Mouse (Mus musculus) kidney, embryonic 14.5 days (tissue): ENCODE measurements around the gene Pdzd7. TPM values are rescaled to one million over a fixed set of nuclear protein-coding genes. Genes with fewer than 3 reads are reported as not detected.

Experiments used
- ATAC-seq: fragments of 200-750 bp; cut with Nextera tagmentation; 2 replicates; pipeline ENCODE4 v1.8.0; 2017; ENCODE audit warnings: moderate number of reproducible peaks, mild to moderate bottlenecking, moderate TSS enrichment, moderate library complexity; ENCODE audit not compliant: low FRiP score, low TSS enrichment
- H3K27ac ChIP-seq: fragments of 300-500 bp; sonication (generic); 2 replicates; pipeline ENCODE4 v1.5.1; 2014; ENCODE audit warnings: low read depth, mild to moderate bottlenecking, low read length, moderate library complexity, mixed read lengths
- H3K27me3 ChIP-seq: fragments of 300-500 bp; sonication (generic); 2 replicates; pipeline ENCODE4 v1.6.1; 2014; ENCODE audit warnings: mild to moderate bottlenecking, low read length; ENCODE audit not compliant: control insufficient read depth, insufficient read depth
- H3K36me3 ChIP-seq: fragments of 300-500 bp; sonication (generic); 2 replicates; pipeline ENCODE4 v1.6.1; 2014; ENCODE audit warnings: low read length, mixed read lengths; ENCODE audit not compliant: control insufficient read depth, insufficient read depth
- H3K4me1 ChIP-seq: fragments of 300-500 bp; sonication (generic); 2 replicates; pipeline ENCODE4 v1.6.1; 2014; ENCODE audit warnings: low read length, mixed read lengths; ENCODE audit not compliant: control insufficient read depth, insufficient read depth
- H3K4me2 ChIP-seq: fragments of 300-500 bp; sonication (generic); replicated peaks from 2 replicates; pipeline ENCODE4 v1.6.1; 2014; ENCODE audit warnings: low read depth, mild to moderate bottlenecking, low read length
- H3K4me3 ChIP-seq: fragments of 300-500 bp; sonication (generic); 2 replicates; pipeline ENCODE4 v1.5.1; 2014; ENCODE audit warnings: mild to moderate bottlenecking, low read length
- H3K9ac ChIP-seq: fragments of 300-500 bp; sonication (generic); 2 replicates; pipeline ENCODE4 v1.6.1; 2014; ENCODE audit warnings: low read depth, mild to moderate bottlenecking, low read length, moderate library complexity
- H3K9me3 ChIP-seq: fragments of 300-500 bp; sonication (generic); 2 replicates; pipeline ENCODE4 v1.6.1; 2016; ENCODE audit warnings: low read length; ENCODE audit not compliant: control insufficient read depth
- WGBS: fragments of 180-500 bp; shearing (Covaris S2); extraction: QIAGEN DNeasy Blood & Tissue Kit; methylation state at CpG from one replicate; pipeline ENCODE4 v1.1.7; 2014; 5-methylcytosine and 5-hydroxymethylcytosine counted together
- polyA plus RNA-seq: library from polyadenylated mRNA; unstranded; fragments of >200 nt; fragmentation: Nextera tagmentation; extraction: Ambion mirVana; gene quantifications from 2 replicates; pipeline ENCODE4 v1.2.1, GENCODE M21; 2014

The Pdzd7 gene
- polyA plus RNA-seq, 1 experiment from 2014 or later, result 1.4 TPM

GRCm38 (mm10) chr19:45053451-45053850 is 7.9 kb upstream of the Pdzd7 start:
- no peaks in the 10 kb centered on the region for H3K27me3 ChIP-seq
- H3K27ac ChIP-seq, result no peak overlapping the region
- H3K4me2 ChIP-seq, result no peak overlapping the region
- no peaks in the 10 kb centered on the region for H3K9me3 ChIP-seq
- no peak overlapping the region for H3K4me3 ChIP-seq
- H3K36me3 ChIP-seq, result peaks cover 11% of the 10 kb centered on the region; the same call in 1 of the 2 replicates
- H3K4me1 ChIP-seq, result no peaks in the 10 kb centered on the region; the same call in 1 of the 2 replicates
- ATAC-seq, result no peak
- H3K9ac ChIP-seq, result no peak overlapping the region
- 80% methylated on average over 8 of the region's 8 CpGs for WGBS

GRCm38 (mm10) chr19:45049523-45049922 is 4.0 kb upstream of the Pdzd7 start:
- WGBS, result 84% methylated on average over 9 of the region's 9 CpGs
- peaks cover 10% of the 10 kb centered on the region for H3K27me3 ChIP-seq
- no peak overlapping the region for H3K4me2 ChIP-seq
- H3K9ac ChIP-seq, result no peak overlapping the region
- no peak for ATAC-seq
- peaks cover 11% of the 10 kb centered on the region; the same call in 1 of the 2 replicates for H3K36me3 ChIP-seq
- H3K4me3 ChIP-seq, result no peak overlapping the region
- no peaks in the 10 kb centered on the region for H3K9me3 ChIP-seq
- H3K4me1 ChIP-seq, result peaks cover 23% of the 10 kb centered on the region
- H3K27ac ChIP-seq, result no peak overlapping the region

- peaks cover 27% of the 10 kb centered on the region for H3K4me1 ChIP-seq
- no peaks in the 10 kb centered on the region for H3K9me3 ChIP-seq
- H3K27ac ChIP-seq, result peak overlapping the region; percentile 81; the same call in 1 of the 2 replicates
- peak overlapping the region; percentile 46; the same call in 1 of the 2 replicates for H3K4me3 ChIP-seq
- H3K4me2 ChIP-seq, result peak overlapping the region; percentile 86; the same call in 1 of the 2 replicates
- peaks cover 13% of the 10 kb centered on the region for H3K27me3 ChIP-seq
- no peak for ATAC-seq
- WGBS, result 78% methylated on average over 12 of the region's 12 CpGs
- H3K9ac ChIP-seq, result no peak overlapping the region
- peaks cover 11% of the 10 kb centered on the region; the same call in 1 of the 2 replicates for H3K36me3 ChIP-seq
Measured at GRCm38 (mm10) chr19:45048644-45049365, 3.3 kb upstream of the Pdzd7 start.

GRCm38 (mm10) chr19:45047935-45048643 is 2.6 kb upstream of the Pdzd7 start:
- no peaks in the 10 kb centered on the region for H3K9me3 ChIP-seq
- WGBS, result 38% methylated on average over 11 of the region's 11 CpGs
- H3K27ac ChIP-seq, result peak overlapping the region; percentile 81
- H3K9ac ChIP-seq, result peak overlapping the region; percentile 60
- peak overlapping the region; percentile 86 for H3K4me2 ChIP-seq
- peaks cover 13% of the 10 kb centered on the region for H3K27me3 ChIP-seq
- H3K4me1 ChIP-seq, result peaks cover 27% of the 10 kb centered on the region
- H3K4me3 ChIP-seq, result peak overlapping the region; percentile 46
- peaks cover 11% of the 10 kb centered on the region; the same call in 1 of the 2 replicates for H3K36me3 ChIP-seq
- peak; percentile 46 for ATAC-seq

- ATAC-seq, result peak; percentile 75
Measured at GRCm38 (mm10) chr19:45047417-45047934, 2.0 kb upstream of the Pdzd7 start, which contains the start of gene Sfxn3. Sfxn3 (plus strand) TSS chr19:45047503.

GRCm38 (mm10) chr19:45046523-45047321 is 1.2 kb upstream of the Pdzd7 start:
- no peaks in the 10 kb centered on the region for H3K9me3 ChIP-seq
- peak overlapping the region; percentile 81; the same call in 1 of the 2 replicates for H3K27ac ChIP-seq
- 3% methylated on average over 34 of the region's 34 CpGs for WGBS
- peaks cover 27% of the 10 kb centered on the region for H3K4me1 ChIP-seq
- H3K4me3 ChIP-seq, result peak overlapping the region; percentile 46
- 0 out of 2 replicates have a peak, but pooled peaks cover 4% of the 10 kb centered on the region for H3K36me3 ChIP-seq
- peak overlapping the region; percentile 60; the same call in 1 of the 2 replicates for H3K9ac ChIP-seq
- peaks cover 13% of the 10 kb centered on the region for H3K27me3 ChIP-seq
- peak; percentile 37 for ATAC-seq
- peak overlapping the region; percentile 86 for H3K4me2 ChIP-seq

More at GRCm38 (mm10) chr19:45047417-45047934, 2.0 kb upstream of the Pdzd7 start, which contains the start of gene Sfxn3:
- WGBS, result under 1% methylated on average over 26 of the region's 26 CpGs
- Histone ChIP-seq H3K4me3 (peak within 1 kb of the TSS; percentile 46), H3K27me3 (peaks cover 13% of the 10 kb centered on the region), H3K9me3 (no peaks in the 10 kb centered on the region), H3K36me3 (peaks cover 8% of the 10 kb centered on the region; the same call in 1 of the 2 replicates), H3K9ac (peak within 1 kb of the TSS; percentile 60), H3K4me2 (peak within 1 kb of the TSS; percentile 86), H3K27ac (peak within 1 kb of the TSS; percentile 81), H3K4me1 (peaks cover 27% of the 10 kb centered on the region)

GRCm38 (mm10) chr19:45045236-45045635 is 281 bp downstream of the Pdzd7 start:
- Histone ChIP-seq H3K9ac (no peak overlapping the region), H3K4me2 (no peak overlapping the region; the same call in 1 of the 2 replicates), H3K27me3 (peaks cover 17% of the 10 kb centered on the region), H3K36me3 (no peaks in the 10 kb centered on the region), H3K27ac (no peak overlapping the region), H3K4me3 (no peak overlapping the region), H3K4me1 (peaks cover 27% of the 10 kb centered on the region), H3K9me3 (no peaks in the 10 kb centered on the region)
- 18% methylated on average over 15 of the region's 15 CpGs for WGBS
- peak; percentile 18; the same call in 1 of the 2 replicates for ATAC-seq

GRCm38 (mm10) chr19:45044389-45044927 is 1.1 kb downstream of the Pdzd7 start:
- WGBS, result 60% methylated on average over 11 of the region's 11 CpGs
- no peak overlapping the region for H3K4me2 ChIP-seq
- H3K36me3 ChIP-seq, result no peaks in the 10 kb centered on the region
- H3K4me1 ChIP-seq, result peaks cover 27% of the 10 kb centered on the region
- no peaks in the 10 kb centered on the region for H3K9me3 ChIP-seq
- no peak overlapping the region for H3K27ac ChIP-seq
- H3K27me3 ChIP-seq, result peaks cover 23% of the 10 kb centered on the region
- H3K9ac ChIP-seq, result no peak overlapping the region
- no peak overlapping the region for H3K4me3 ChIP-seq
- no peak for ATAC-seq
